Mouse (Mus musculus): ENCODE results near the gene Clic3.

DNA sequence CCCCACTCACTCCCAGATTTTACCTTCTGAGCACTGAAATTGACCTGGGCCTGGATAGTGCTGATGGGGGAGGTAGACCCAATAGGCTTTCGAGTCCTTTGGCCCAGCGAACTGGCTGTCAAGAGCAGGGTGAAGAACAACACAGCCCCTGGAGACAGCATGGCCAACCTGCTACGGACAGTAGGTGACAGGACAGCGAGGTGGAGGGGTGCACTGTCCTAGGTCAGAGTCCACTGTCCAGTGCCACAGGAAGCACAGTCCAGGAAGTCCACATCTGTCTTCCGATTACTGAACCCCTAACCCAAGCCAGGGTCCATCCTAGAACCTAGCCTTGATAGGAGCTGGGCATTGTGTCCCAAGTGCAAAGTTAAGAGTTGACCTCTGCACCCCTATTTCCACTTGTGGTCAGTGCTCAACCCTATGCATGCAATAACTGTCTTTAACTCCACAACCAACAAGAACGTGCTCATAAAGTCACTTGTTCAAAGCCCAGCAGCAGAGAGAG, 43.5 kb downstream of the Clic3 start:
- TF ChIP-seq CTCF (IDR thresholded peaks at IDR 0.05; ENCODE audit: low read depth) (no peak), EP300 (IDR thresholded peaks at IDR 0.05; ENCODE audit: low read depth) (no peak)
